Mouse (Mus musculus): ENCODE results near the gene Gm11549.

- TF ChIP-seq POLR2A (IDR thresholded peaks at IDR 0.05; ENCODE audit: insufficient read depth, low read depth, low read length) (no peak), CTCF (IDR thresholded peaks at IDR 0.05; ENCODE audit: insufficient read depth, low read depth, low read length) (no peak)
Observed at GRCm38 (mm10) chr3:36544961-36545360, 23.3 kb upstream of the Gm11549 start.
